In genomic region chr7:75715939-75716338, GRCm38 (mm10) we compare ENCODE assay signal across 12 mouse cellular contexts.
DNase-seq lines count a peak whose midpoint lies in the region; TF ChIP-seq lines count a peak whose summit lies in the region.
"Had no signal": no experiment of that assay in that cellular context is flagged by ENCODE, and none has a peak within 500 bp of the region (broad histone marks: within the 10 kb centered on the region; RNA-seq: fewer than 3 reads in every experiment).

No protein-coding gene starts in this region.

- peaks cover 14% of the 10 kb centered on the region for H3K4me1 ChIP-seq in lung, adult 2 months (ENCODE audit: control insufficient read depth, insufficient read depth, low read length)

- TF ChIP-seq CTCF in lung, adult 2 months (IDR thresholded peaks at IDR 0.05; ENCODE audit: insufficient read depth, low read length), result no peak

- peak; percentile 31 to 63 for DNase-seq in lung, adult 18-20 months
- DNase-seq in lung, adult 2 months, result no peak
- DNase-seq in gastrocnemius, postnatal 10 days, result peak; percentile 14
- peak; percentile 60 to 66 for DNase-seq in heart, postnatal 14 days
- DNase-seq in mesoderm, embryonic 11.5 days (ENCODE audit: low read depth, low spot score), result peak; percentile 6
- no peak for DNase-seq in layer of hippocampus, adult 9-10 months (ENCODE audit: low spot score)
- DNase-seq in left cerebral cortex, adult 11 months (ENCODE audit: low spot score), result no peak
- no peak for DNase-seq in natural killer cell, adult 2 months (ENCODE audit: low spot score in 2 of 2)
- DNase-seq: left cerebral cortex, postnatal 4 days; midbrain, embryonic 14.5 days; retina, postnatal 1 day; thymus, postnatal 4 days had no signal

- H3K4me3 ChIP-seq in lung, adult 2 months (replicated peaks; ENCODE audit: extremely low read depth, low read depth, low read length), result no peak overlapping the region

- intact Hi-C loops in heart, postnatal 14 days (cut with DNase I), result loop anchor here (2.0 to 10.0 kb wide), 2 partner anchors 75 to 141 kb away; no protein-coding TSS in a partner anchor

- TF ChIP-seq POLR2A in lung, adult 2 months (IDR thresholded peaks at IDR 0.05; ENCODE audit: borderline replicate concordance, extremely low read depth, low read depth, low read length), result no peak

- 17% methylated on average over 4 of the region's 4 CpGs for WGBS in lung, adult 2 months

Comparison
In these comparisons a context has a peak if more than half of its experiments do, and no peak if none do; other contexts are left out.
1. DNase-seq: peak in lung, adult 18-20 months (2 of 2), gastrocnemius, postnatal 10 days (single experiment), heart, postnatal 14 days (2 of 2) and mesoderm, embryonic 11.5 days (single experiment); none in lung, adult 2 months (single experiment), layer of hippocampus, adult 9-10 months (single experiment), left cerebral cortex, adult 11 months (single experiment) and natural killer cell, adult 2 months (0 of 2).